Mouse (Mus musculus): ENCODE measurements around the gene Spata48.

GRCm38 (mm10) chr11:11547597-11548240 lies 85.8 kb downstream of the Spata48 start:
- TF ChIP-seq CTCF (IDR thresholded peaks at IDR 0.05; ENCODE audit: low read depth) (no peak), EP300 (IDR thresholded peaks at IDR 0.05; ENCODE audit: low read depth) (no peak)
